Mouse (Mus musculus) heart, postnatal 0 days (tissue): ENCODE data around the gene Tas2r137. TPM values are rescaled to one million over a fixed set of nuclear protein-coding genes. Genes with fewer than 3 reads are reported as not detected.

ENCODE experiments used
- ATAC-seq: fragments of 200-750 bp; cut with Nextera tagmentation; 2 replicates; pipeline ENCODE4 v1.8.0; 2017; ENCODE audit warnings: low read depth, moderate number of reproducible peaks, moderate library complexity; ENCODE audit not compliant: insufficient read depth
- DNase-seq: peaks from one replicate; pipeline ENCODE4 v3.0.0-alpha.2; 2016; ENCODE audit warnings: low spot score
- H3K27ac ChIP-seq: fragments of 300-500 bp; sonication (generic); 2 replicates; pipeline ENCODE4 v1.5.1; 2014; ENCODE audit warnings: low read depth, mild to moderate bottlenecking
- H3K27me3 ChIP-seq: fragments of 300-500 bp; sonication (generic); 2 replicates; pipeline ENCODE4 v1.6.1; 2014; ENCODE audit warnings: low read length, mixed read lengths; ENCODE audit not compliant: control insufficient read depth, insufficient read depth
- H3K36me3 ChIP-seq: fragments of 300-500 bp; sonication (generic); replicated peaks from 2 replicates; pipeline ENCODE4 v1.6.1; 2014; ENCODE audit warnings: low read length, mixed read lengths; ENCODE audit not compliant: control insufficient read depth, insufficient read depth
- H3K4me1 ChIP-seq: fragments of 300-500 bp; sonication (generic); 2 replicates; pipeline ENCODE4 v1.6.1; 2014; ENCODE audit warnings: antibody characterized with exemption; ENCODE audit not compliant: control insufficient read depth, insufficient read depth
- H3K4me2 ChIP-seq: fragments of 300-500 bp; sonication (generic); 2 replicates; pipeline ENCODE4 v1.6.1; 2014; ENCODE audit warnings: low read depth, mild to moderate bottlenecking, low read length, moderate library complexity
- H3K4me3 ChIP-seq: fragments of 300-500 bp; sonication (generic); 2 replicates; pipeline ENCODE4 v1.5.1; 2014; ENCODE audit warnings: low read depth, low read length
- H3K9ac ChIP-seq: fragments of 300-500 bp; sonication (generic); replicated peaks from 2 replicates; pipeline ENCODE4 v1.6.1; 2014; ENCODE audit warnings: low read depth, low read length, mixed read lengths
- H3K9me3 ChIP-seq: fragments of 300-500 bp; sonication (generic); replicated peaks from 2 replicates; pipeline ENCODE4 v1.6.1; 2016; ENCODE audit warnings: low read length; ENCODE audit not compliant: control insufficient read depth
- CTCF ChIP-seq: IDR thresholded peaks from 2 replicates; pipeline ENCODE4 v1.5.1; 2016; ENCODE audit warnings: antibody characterized with exemption, control low read depth, low read depth
- EP300 ChIP-seq: IDR thresholded peaks from 2 replicates; pipeline ENCODE4 v1.6.1; 2016; ENCODE audit warnings: antibody characterized with exemption, low read depth
- WGBS: fragments of 180-500 bp; shearing (Covaris S2); extraction: QIAGEN DNeasy Blood & Tissue Kit; methylation state at CpG from one replicate; pipeline ENCODE4 v1.1.7; 2014; 5-methylcytosine and 5-hydroxymethylcytosine counted together
- polyA plus RNA-seq: library from polyadenylated mRNA; unstranded; fragments of >200 nt; fragmentation: Nextera tagmentation; extraction: Ambion mirVana; gene quantifications from 2 replicates; pipeline ENCODE4 v1.2.1, GENCODE M21; 2015
- total RNA-seq: library from RNA; depleted of rRNA; stranded (reverse); fragments of >200 nt; gene quantifications from 2 replicates; pipeline ENCODE4 v1.2.3, GENCODE M21; 2014; ENCODE audit warnings: low replicate concordance; rRNA removed

Tas2r137 gene
- total RNA-seq (not detected in 2 replicates), polyA plus RNA-seq (not detected in 2 replicates)

- no peak for ATAC-seq
- no peak for DNase-seq
- H3K4me2 ChIP-seq = no peak within 1 kb of the TSS
- no peak within 1 kb of the TSS for H3K4me3 ChIP-seq
- no peak within 1 kb of the TSS for H3K27ac ChIP-seq
- H3K27me3 ChIP-seq = no peaks in the 10 kb centered on the region
- H3K36me3 ChIP-seq = no peaks in the 10 kb centered on the region
- no peak within 1 kb of the TSS for H3K9ac ChIP-seq
- no peaks in the 10 kb centered on the region for H3K9me3 ChIP-seq
- H3K4me1 ChIP-seq = no peaks in the 10 kb centered on the region
- TF ChIP-seq EP300 (no peak), CTCF (no peak)
Measured at GRCm38 (mm10) chr6:40490933-40491332, at the start of gene Tas2r137. TSS of gene Tas2r137 (plus strand) at chr6:40491233.

- Histone ChIP-seq H3K4me3 (no peak overlapping the region), H3K9me3 (no peaks in the 10 kb centered on the region), H3K4me1 (no peaks in the 10 kb centered on the region), H3K36me3 (no peaks in the 10 kb centered on the region), H3K27me3 (no peaks in the 10 kb centered on the region), H3K9ac (no peak overlapping the region), H3K27ac (no peak overlapping the region), H3K4me2 (no peak overlapping the region)
- DNase-seq (no peak), ATAC-seq (no peak)
- TF ChIP-seq EP300 (no peak), CTCF (no peak)
- 60% methylated on average over 3 of the region's 3 CpGs for WGBS
Measured at GRCm38 (mm10) chr6:40441276-40441675, 49.8 kb upstream of the Tas2r137 start.

GRCm38 (mm10) chr6:40441755-40442154 lies 49.3 kb upstream of the Tas2r137 start:
- ATAC-seq (no peak), DNase-seq (no peak)
- Histone ChIP-seq H3K27me3 (no peaks in the 10 kb centered on the region), H3K4me2 (no peak overlapping the region), H3K9me3 (no peaks in the 10 kb centered on the region), H3K4me3 (no peak overlapping the region), H3K36me3 (no peaks in the 10 kb centered on the region), H3K27ac (no peak overlapping the region), H3K4me1 (no peaks in the 10 kb centered on the region), H3K9ac (no peak overlapping the region)
- TF ChIP-seq EP300 (no peak), CTCF (no peak)
- 30% methylated on average over 3 of the region's 3 CpGs for WGBS

- Histone ChIP-seq H3K36me3 (no peaks in the 10 kb centered on the region), H3K4me1 (no peaks in the 10 kb centered on the region), H3K27me3 (no peaks in the 10 kb centered on the region), H3K4me3 (no peak overlapping the region), H3K9me3 (no peaks in the 10 kb centered on the region), H3K9ac (no peak overlapping the region), H3K27ac (no peak overlapping the region), H3K4me2 (no peak overlapping the region)
- DNase-seq (no peak), ATAC-seq (no peak)
- TF ChIP-seq EP300 = no peak
- TF ChIP-seq CTCF = no peak
- 20% methylated on average over 10 of the region's 10 CpGs for WGBS
Measured at GRCm38 (mm10) chr6:40443281-40443928, 47.6 kb upstream of the Tas2r137 start.

- Histone ChIP-seq H3K36me3 (no peaks in the 10 kb centered on the region), H3K4me2 (no peak overlapping the region), H3K27me3 (no peaks in the 10 kb centered on the region), H3K9ac (no peak overlapping the region), H3K4me3 (no peak overlapping the region), H3K4me1 (no peaks in the 10 kb centered on the region), H3K27ac (no peak overlapping the region), H3K9me3 (no peaks in the 10 kb centered on the region)
- ATAC-seq (no peak), DNase-seq (no peak)
- TF ChIP-seq EP300 (no peak), CTCF (no peak)
Measured at GRCm38 (mm10) chr6:40448626-40449025, 42.4 kb upstream of the Tas2r137 start.

- H3K4me1 ChIP-seq = no peaks in the 10 kb centered on the region
- WGBS = 22% methylated on average over 7 of the region's 7 CpGs
- no peak overlapping the region for H3K4me2 ChIP-seq
- H3K27me3 ChIP-seq = no peaks in the 10 kb centered on the region
- no peaks in the 10 kb centered on the region for H3K36me3 ChIP-seq
- ATAC-seq = no peak
- TF ChIP-seq CTCF (peak; percentile 44), EP300 (no peak)
- H3K9me3 ChIP-seq = no peaks in the 10 kb centered on the region
- no peak overlapping the region for H3K9ac ChIP-seq
- H3K4me3 ChIP-seq = no peak overlapping the region
- DNase-seq = no peak
- H3K27ac ChIP-seq = no peak overlapping the region
Measured at GRCm38 (mm10) chr6:40454436-40455041, 36.5 kb upstream of the Tas2r137 start.
